Mouse (Mus musculus) forebrain, embryonic 16.5 days (tissue): ENCODE results near the gene 2610028H24Rik. TPM values are rescaled to one million over a fixed set of nuclear protein-coding genes. Genes with fewer than 3 reads are reported as not detected.

Source experiments
- ATAC-seq: fragments of 200-750 bp; cut with Nextera tagmentation; 2 replicates; pipeline ENCODE4 v1.8.0; 2017; ENCODE audit warnings: mild to moderate bottlenecking, moderate library complexity
- H3K27ac ChIP-seq: fragments of 300-500 bp; sonication (generic); 2 replicates; pipeline ENCODE4 v1.5.1; 2014; ENCODE audit warnings: low read length, control low read depth
- H3K27me3 ChIP-seq: fragments of 300-500 bp; sonication (generic); replicated peaks from 2 replicates; pipeline ENCODE4 v1.6.1; 2014; ENCODE audit warnings: low read length; ENCODE audit not compliant: control insufficient read depth, insufficient read depth
- H3K36me3 ChIP-seq: fragments of 300-500 bp; sonication (generic); 2 replicates; pipeline ENCODE4 v1.6.1; 2014; ENCODE audit not compliant: control insufficient read depth, insufficient read depth
- H3K4me1 ChIP-seq: fragments of 300-500 bp; sonication (generic); replicated peaks from 2 replicates; pipeline ENCODE4 v1.6.1; 2014; ENCODE audit warnings: low read length; ENCODE audit not compliant: control insufficient read depth, insufficient read depth
- H3K4me2 ChIP-seq: fragments of 300-500 bp; sonication (generic); 2 replicates; pipeline ENCODE4 v1.6.1; 2014; ENCODE audit warnings: mild to moderate bottlenecking, low read length, control low read depth
- H3K4me3 ChIP-seq: fragments of 300-500 bp; sonication (generic); replicated peaks from 2 replicates; pipeline ENCODE4 v1.5.1; 2014; ENCODE audit warnings: mild to moderate bottlenecking, low read length, control low read depth
- H3K9ac ChIP-seq: fragments of 300-500 bp; sonication (generic); replicated peaks from 2 replicates; pipeline ENCODE4 v1.6.1; 2014; ENCODE audit warnings: low read depth, low read length, control low read depth
- H3K9me3 ChIP-seq: fragments of 300-500 bp; sonication (generic); 2 replicates; pipeline ENCODE4 v1.6.1; 2016; ENCODE audit warnings: low read length; ENCODE audit not compliant: control insufficient read depth
- WGBS: fragments of 180-500 bp; shearing (Covaris S2); extraction: QIAGEN DNeasy Blood & Tissue Kit; methylation state at CpG from one replicate; pipeline ENCODE4 v1.1.7; 2014; 5-methylcytosine and 5-hydroxymethylcytosine counted together
- polyA plus RNA-seq: library from polyadenylated mRNA; unstranded; fragments of >200 nt; fragmentation: Nextera tagmentation; extraction: Ambion mirVana; gene quantifications from 2 replicates; pipeline ENCODE4 v1.2.1, GENCODE M21; 2015

Gene 2610028H24Rik
- polyA plus RNA-seq, 1 experiment from 2014 or later: not detected

GRCm38 (mm10) chr10:76480851-76481250, 32.0 kb downstream of the 2610028H24Rik start:
- no peak overlapping the region for H3K9ac ChIP-seq
- no peaks in the 10 kb centered on the region for H3K4me1 ChIP-seq
- 92% methylated on average over 13 of the region's 13 CpGs for WGBS
- no peaks in the 10 kb centered on the region for H3K9me3 ChIP-seq
- peaks cover 44% of the 10 kb centered on the region for H3K36me3 ChIP-seq
- ATAC-seq: no peak
- no peaks in the 10 kb centered on the region for H3K27me3 ChIP-seq
- H3K4me3 ChIP-seq: no peak overlapping the region
- H3K4me2 ChIP-seq: no peak overlapping the region
- no peak overlapping the region for H3K27ac ChIP-seq

DNA sequence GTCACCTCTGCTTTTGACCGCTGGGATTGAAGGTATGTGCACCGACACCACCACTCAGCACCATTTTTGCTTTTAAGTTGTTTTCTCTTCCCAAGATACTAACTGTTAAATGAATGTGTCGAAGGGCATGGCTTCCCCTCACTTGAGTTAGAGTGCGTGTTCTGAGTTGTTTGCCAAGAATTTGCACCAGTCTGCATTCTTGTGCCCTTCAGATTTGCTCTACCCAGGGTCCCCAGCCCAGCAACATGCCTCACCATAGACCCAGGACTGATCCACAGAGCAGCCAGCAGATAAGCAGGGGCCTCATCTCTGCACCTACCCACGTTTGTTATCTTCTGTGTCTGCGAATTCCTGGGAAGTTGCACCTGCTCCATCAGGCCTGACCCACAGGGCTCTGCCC, 32.6 kb downstream of the 2610028H24Rik start:
- Histone ChIP-seq H3K27me3 (no peaks in the 10 kb centered on the region), H3K9me3 (no peaks in the 10 kb centered on the region), H3K4me2 (no peak overlapping the region), H3K36me3 (peaks cover 49% of the 10 kb centered on the region), H3K4me3 (no peak overlapping the region), H3K9ac (no peak overlapping the region), H3K4me1 (no peaks in the 10 kb centered on the region), H3K27ac (no peak overlapping the region)
- no peak for ATAC-seq
- 91% methylated on average over 6 of the region's 6 CpGs for WGBS

DNA sequence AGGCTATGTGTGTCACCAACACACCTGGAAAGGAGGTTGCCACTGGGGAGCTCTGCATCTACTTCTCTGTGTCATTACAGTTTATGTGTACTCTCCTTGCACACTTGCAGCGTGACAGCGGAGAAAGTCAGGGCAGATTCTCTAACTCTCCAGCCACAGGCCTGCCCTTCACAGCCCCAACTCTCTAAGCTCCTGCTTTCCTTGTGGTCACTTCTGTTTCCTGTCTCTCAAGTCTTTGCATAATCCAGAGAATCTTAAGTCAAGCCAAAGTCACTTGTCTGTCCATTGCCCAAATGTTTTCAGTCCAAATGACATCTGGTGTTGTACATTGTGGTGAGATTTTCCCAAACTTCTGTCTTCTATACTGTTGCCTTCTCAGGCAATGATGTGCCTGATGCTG, 37.4 kb downstream of the 2610028H24Rik start:
- ATAC-seq: no peak
- H3K9ac ChIP-seq: no peak overlapping the region
- no peak overlapping the region for H3K27ac ChIP-seq
- no peaks in the 10 kb centered on the region for H3K4me1 ChIP-seq
- peaks cover 61% of the 10 kb centered on the region for H3K36me3 ChIP-seq
- WGBS: 94% methylated on average over 2 of the region's 2 CpGs
- H3K4me2 ChIP-seq: no peak overlapping the region
- H3K9me3 ChIP-seq: no peaks in the 10 kb centered on the region
- no peaks in the 10 kb centered on the region for H3K27me3 ChIP-seq
- no peak overlapping the region for H3K4me3 ChIP-seq

DNA sequence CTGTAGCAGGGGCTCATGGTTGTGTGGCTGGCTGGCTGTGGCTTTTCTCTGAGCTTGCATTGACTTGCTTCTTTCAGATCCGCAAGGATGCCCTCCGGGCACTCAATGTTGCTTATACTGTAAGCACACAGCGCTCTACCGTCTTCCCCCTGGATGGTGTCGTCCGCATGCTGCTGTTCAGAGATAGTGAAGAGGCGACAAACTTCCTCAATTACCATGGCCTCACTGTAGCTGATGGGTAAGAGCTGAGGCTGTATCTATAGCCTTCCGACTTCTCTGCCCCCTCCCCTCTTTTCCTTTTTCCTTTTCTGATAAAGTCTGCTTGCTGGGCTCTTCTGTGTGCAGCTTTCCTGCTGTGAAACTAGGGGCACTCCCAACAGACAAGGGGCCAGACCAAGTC, 39.4 kb downstream of the 2610028H24Rik start:
- no peak for ATAC-seq
- 96% methylated on average over 8 of the region's 8 CpGs for WGBS

GRCm38 (mm10) chr10:76489205-76489604, 40.3 kb downstream of the 2610028H24Rik start:
- no peaks in the 10 kb centered on the region for H3K9me3 ChIP-seq
- no peak for ATAC-seq
- H3K4me2 ChIP-seq: no peak overlapping the region
- no peaks in the 10 kb centered on the region for H3K4me1 ChIP-seq
- no peak overlapping the region for H3K9ac ChIP-seq
- H3K4me3 ChIP-seq: no peak overlapping the region
- H3K36me3 ChIP-seq: peaks cover 62% of the 10 kb centered on the region
- H3K27me3 ChIP-seq: no peaks in the 10 kb centered on the region
- H3K27ac ChIP-seq: no peak overlapping the region
- WGBS: 97% methylated on average over 15 of the region's 15 CpGs

More for the DNA sequence above, 39.4 kb downstream of the 2610028H24Rik start:
- Histone ChIP-seq H3K9ac (no peak overlapping the region), H3K9me3 (no peaks in the 10 kb centered on the region), H3K4me3 (no peak overlapping the region), H3K4me1 (no peaks in the 10 kb centered on the region), H3K36me3 (peaks cover 59% of the 10 kb centered on the region), H3K4me2 (no peak overlapping the region), H3K27ac (no peak overlapping the region), H3K27me3 (no peaks in the 10 kb centered on the region)

DNA sequence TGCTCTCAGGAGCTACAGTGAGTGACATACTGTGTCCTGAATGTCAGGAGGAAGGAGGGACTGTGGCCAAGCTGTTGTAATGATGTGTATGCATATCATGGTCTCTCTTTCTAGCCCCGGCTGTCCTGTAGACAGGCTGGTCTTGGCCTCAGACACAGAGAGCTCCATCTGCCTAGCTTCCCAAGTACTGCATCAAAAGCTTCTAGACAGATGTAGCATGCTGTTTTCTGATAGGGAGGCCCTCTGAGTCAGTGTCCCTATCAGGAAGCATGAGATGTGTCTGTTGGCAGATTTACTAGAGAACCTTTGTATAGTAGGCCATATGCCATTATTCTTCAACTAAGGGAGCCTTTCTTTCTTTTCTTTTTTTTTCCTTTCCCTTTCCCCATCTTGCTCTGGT, 44.6 kb downstream of the 2610028H24Rik start:
- Histone ChIP-seq H3K27me3 (no peaks in the 10 kb centered on the region), H3K27ac (no peak overlapping the region), H3K9ac (no peak overlapping the region), H3K4me1 (no peaks in the 10 kb centered on the region), H3K4me3 (no peak overlapping the region), H3K36me3 (peaks cover 58% of the 10 kb centered on the region), H3K9me3 (no peaks in the 10 kb centered on the region), H3K4me2 (no peak overlapping the region)
- no peak for ATAC-seq
- WGBS: 85% methylated on average over 1 of the region's 1 CpGs

- 93% methylated on average over 6 of the region's 6 CpGs for WGBS
- Histone ChIP-seq H3K9ac (no peak overlapping the region), H3K27me3 (no peaks in the 10 kb centered on the region), H3K4me3 (no peak overlapping the region), H3K4me1 (no peaks in the 10 kb centered on the region), H3K36me3 (peaks cover 43% of the 10 kb centered on the region), H3K4me2 (no peak overlapping the region), H3K27ac (no peak overlapping the region), H3K9me3 (no peaks in the 10 kb centered on the region)
- no peak for ATAC-seq
These were observed 46.6 kb downstream of the 2610028H24Rik start for GRCm38 (mm10) chr10:76495501-76495900.

DNA sequence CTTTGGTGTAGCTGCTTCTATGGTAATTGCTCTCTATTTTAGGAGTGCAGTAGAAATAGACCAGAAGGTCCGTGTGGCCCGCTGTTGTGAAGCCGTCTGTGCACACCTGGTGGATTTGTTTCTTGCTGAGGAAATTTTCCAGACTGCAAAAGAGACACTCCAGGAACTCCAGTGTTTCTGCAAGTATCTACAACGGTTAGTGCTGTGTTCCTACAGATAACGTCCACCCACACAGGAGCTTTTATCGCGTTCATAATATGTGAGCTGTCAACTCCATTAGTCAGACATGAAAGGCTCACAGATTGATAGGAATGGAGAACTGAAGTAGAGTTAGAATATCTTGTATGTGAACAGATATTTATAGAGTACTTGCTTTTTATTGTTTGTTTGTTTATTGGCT, 47.5 kb downstream of the 2610028H24Rik start:
- H3K9me3 ChIP-seq: no peaks in the 10 kb centered on the region
- no peak overlapping the region for H3K9ac ChIP-seq
- no peak overlapping the region for H3K27ac ChIP-seq
- no peaks in the 10 kb centered on the region for H3K27me3 ChIP-seq
- no peak overlapping the region for H3K4me2 ChIP-seq
- H3K36me3 ChIP-seq: peaks cover 39% of the 10 kb centered on the region
- no peak overlapping the region for H3K4me3 ChIP-seq
- no peaks in the 10 kb centered on the region for H3K4me1 ChIP-seq
- 95% methylated on average over 7 of the region's 7 CpGs for WGBS
- no peak for ATAC-seq

DNA sequence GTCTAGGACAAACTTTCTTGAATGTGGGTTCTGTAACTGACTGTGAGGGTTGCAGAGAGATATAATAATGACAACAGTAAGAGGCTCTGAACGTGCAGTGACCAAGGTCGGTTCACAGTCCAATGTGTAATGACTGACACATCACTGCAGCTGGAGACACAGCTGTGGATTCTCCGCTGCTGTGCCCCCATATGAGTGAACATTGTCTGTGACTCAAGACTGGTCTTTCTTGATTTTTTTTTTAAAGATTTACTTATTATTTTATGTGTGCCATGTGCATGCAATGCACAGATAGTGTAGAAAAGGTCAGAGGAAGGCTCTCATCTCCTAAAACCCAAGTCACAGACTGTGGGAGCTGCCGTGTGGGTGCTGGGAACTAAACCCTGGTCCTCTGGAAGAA, 48.6 kb downstream of the 2610028H24Rik start:
- Histone ChIP-seq H3K9me3 (no peaks in the 10 kb centered on the region), H3K4me1 (no peaks in the 10 kb centered on the region), H3K4me3 (no peak overlapping the region), H3K4me2 (no peak overlapping the region), H3K27ac (no peak overlapping the region), H3K36me3 (peaks cover 37% of the 10 kb centered on the region), H3K27me3 (no peaks in the 10 kb centered on the region), H3K9ac (no peak overlapping the region)
- no peak for ATAC-seq
- WGBS: 95% methylated on average over 4 of the region's 4 CpGs

DNA sequence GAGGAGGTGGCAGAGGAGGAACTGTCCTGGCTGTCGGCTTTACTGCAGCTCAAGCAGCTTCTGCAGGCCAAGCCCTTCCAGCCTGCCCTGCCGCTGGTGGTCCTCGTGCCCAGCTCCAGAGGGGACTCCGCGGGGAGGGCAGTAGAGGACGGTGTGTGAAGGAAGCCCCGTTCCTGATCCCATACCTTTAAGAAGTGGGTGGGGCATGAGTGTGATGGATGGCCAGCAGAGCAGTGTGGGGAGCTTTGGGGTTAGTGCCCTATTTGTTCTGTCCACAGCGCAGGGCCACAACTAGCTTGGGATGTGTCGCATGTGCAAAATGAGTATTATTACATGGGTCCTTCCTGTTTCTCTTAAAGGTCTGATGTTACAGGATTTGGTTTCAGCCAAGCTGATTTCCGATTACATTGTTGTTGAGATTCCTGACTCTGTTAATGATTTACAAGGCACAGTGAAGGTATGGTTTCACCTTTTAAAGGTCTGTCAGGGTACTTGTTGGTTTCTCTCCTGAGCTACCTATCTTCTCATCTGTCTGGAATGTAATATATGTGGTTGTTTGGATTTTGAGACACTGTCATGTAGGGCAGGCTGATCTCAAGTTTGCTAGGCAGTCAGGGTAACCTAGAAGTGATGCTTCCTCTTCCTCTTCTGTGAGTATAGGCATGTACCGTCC, 55.5 kb downstream of the 2610028H24Rik start:
- no peak for ATAC-seq
- no peak overlapping the region for H3K9ac ChIP-seq
- no peak overlapping the region for H3K27ac ChIP-seq
- peaks cover 55% of the 10 kb centered on the region for H3K36me3 ChIP-seq
- H3K4me2 ChIP-seq: no peak overlapping the region
- 97% methylated on average over 11 of the region's 11 CpGs for WGBS
- H3K4me1 ChIP-seq: no peaks in the 10 kb centered on the region
- no peaks in the 10 kb centered on the region for H3K9me3 ChIP-seq
- no peaks in the 10 kb centered on the region for H3K27me3 ChIP-seq
- no peak overlapping the region for H3K4me3 ChIP-seq
